Mouse (Mus musculus) neutrophil, adult 5-6 weeks (primary cell): Measurements from ENCODE around the gene Adipor2. TPM values are rescaled to one million over a fixed set of nuclear protein-coding genes. Genes with fewer than 3 reads are reported as not detected.

Experiments used
- ATAC-seq: fragments of 151-379, 151-347 bp; 2 replicates; pipeline ENCODE4 v1.8.0; 2017; ENCODE audit warnings: mild to moderate bottlenecking, moderate TSS enrichment; ENCODE audit not compliant: insufficient number of reproducible peaks, poor library complexity, low FRiP score, severe bottlenecking; ENCODE audit errors: extremely low read depth
- total RNA-seq: library from RNA; stranded (forward); fragments of 200-1000 nt; gene quantifications from 2 replicates; pipeline ENCODE4 v1.2.3, GENCODE M21; 2017

Gene Adipor2
- total RNA-seq, 1 experiment from 2014 or later: 117 TPM

GRCm38 (mm10) chr6:119328521-119329115 is 88.9 kb downstream of the Adipor2 start:
- ATAC-seq: no peak

DNA sequence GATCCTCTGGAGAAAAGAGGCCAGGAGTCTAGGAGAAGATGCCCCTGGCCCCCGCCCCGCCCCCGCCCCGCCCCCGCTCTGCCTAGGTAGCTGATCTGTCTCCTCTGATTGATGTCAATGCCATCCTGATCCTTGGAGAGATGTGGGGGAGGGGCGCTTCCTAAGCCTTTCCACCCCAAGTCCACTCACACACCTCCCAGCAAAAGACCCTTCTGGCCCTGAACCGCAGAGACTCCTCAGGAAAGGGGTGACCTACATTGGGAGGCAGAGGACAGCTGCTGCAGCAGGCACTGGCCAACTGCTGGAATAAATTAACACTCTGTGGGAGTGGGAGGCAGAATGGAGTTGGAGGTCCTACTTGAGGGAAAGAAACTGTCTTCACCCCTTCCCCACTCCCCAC is 91.0 kb downstream of the Adipor2 start:
- ATAC-seq: no peak

DNA sequence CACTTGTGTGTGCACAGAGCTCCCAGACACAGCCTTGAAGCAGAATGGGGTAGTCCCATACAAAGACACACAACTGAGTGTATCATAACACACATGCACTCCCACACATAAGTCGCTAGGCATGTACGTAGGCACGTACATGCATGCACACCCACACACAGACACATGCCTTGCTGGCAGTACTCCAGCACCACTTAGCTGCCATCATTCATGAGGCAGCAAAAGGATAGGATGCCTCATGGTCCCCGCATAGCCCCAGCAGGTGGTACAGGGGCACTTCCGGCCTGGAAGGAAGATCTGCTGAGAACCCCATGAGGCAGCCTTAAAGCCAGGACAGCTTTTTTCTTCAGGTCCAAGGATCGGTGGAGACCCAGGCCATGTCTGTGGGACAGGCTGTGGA is 91.5 kb downstream of the Adipor2 start:
- no peak for ATAC-seq

DNA sequence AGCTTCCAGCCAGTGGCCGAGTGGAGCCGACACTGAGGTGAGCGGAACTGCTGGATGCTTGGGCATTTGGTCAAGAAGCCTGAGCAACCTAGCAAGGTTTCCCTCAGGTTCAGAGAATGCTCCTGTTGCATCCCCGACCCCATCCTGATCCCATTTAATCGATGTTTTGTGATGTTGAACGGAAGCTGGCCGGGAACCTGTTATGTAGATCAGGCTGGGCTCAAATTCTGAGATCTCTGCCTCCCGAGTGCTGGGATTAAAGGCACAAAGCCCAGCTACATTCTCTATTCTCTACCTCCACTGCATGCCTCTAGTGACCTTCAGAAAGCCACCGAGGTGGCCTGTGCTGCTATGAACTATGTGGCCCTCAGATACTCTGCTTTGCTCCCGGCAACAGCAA is 92.7 kb downstream of the Adipor2 start:
- no peak for ATAC-seq

- ATAC-seq: no peak
These were observed 95.8 kb downstream of the Adipor2 start for GRCm38 (mm10) chr6:119321752-119322151.

GRCm38 (mm10) chr6:119320481-119320880 is 97.0 kb downstream of the Adipor2 start:
- ATAC-seq: no peak

DNA sequence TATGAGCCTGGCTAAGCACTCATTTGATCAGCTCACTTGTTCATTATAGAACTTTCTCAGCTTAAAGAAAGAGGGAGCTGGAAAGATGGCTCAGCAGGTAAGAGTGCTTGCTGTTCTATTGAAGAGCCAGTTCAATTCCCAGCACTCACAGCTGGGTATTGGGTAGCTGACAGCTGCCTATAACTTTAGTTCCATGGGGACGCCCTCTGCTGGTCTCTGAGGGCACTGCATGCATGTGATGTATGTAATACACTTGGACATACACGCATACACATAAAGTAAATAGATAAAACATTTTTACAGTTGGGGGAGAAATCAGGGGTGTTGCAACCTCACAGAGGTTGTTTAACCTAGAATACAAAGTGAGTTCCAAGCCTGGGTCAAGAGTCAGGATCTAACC is 98.1 kb downstream of the Adipor2 start:
- no peak for ATAC-seq

GRCm38 (mm10) chr6:119318732-119319131 is 98.8 kb downstream of the Adipor2 start:
- no peak for ATAC-seq

- ATAC-seq: no peak
These were observed 102.6 kb downstream of the Adipor2 start for GRCm38 (mm10) chr6:119314751-119315476.

GRCm38 (mm10) chr6:119313588-119314375 is 103.7 kb downstream of the Adipor2 start:
- ATAC-seq: no peak

GRCm38 (mm10) chr6:119313096-119313495 is 104.4 kb downstream of the Adipor2 start:
- no peak for ATAC-seq

GRCm38 (mm10) chr6:119312381-119312780 is 105.1 kb downstream of the Adipor2 start:
- no peak for ATAC-seq

GRCm38 (mm10) chr6:119310176-119310575 is 107.3 kb downstream of the Adipor2 start:
- no peak for ATAC-seq

DNA sequence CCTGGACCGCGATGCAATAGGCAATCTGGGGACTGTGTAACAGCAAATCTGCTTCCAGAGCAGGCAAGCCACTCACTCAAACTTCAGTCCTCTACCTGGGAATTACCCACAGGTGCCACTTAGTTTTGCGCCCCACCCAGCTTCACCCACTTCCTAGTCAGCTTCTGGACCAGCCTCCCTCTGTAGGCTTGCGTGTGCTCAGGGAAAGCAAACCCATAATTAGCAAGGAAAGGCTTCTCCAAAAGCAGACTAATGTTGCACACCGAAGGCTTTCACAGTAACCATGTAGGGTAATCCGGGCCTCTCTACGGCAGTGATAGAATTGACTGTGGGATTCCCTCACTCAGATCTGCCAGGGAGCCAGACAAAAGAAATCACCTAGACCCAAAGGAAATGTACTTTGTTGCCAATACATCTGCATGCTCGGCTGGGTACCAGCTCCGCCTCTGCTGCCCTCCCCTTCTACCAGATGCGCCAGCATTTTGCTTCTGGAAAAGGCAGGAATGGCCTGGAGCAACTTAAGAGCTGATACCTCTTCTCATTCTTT is 109.6 kb downstream of the Adipor2 start:
- no peak for ATAC-seq

DNA sequence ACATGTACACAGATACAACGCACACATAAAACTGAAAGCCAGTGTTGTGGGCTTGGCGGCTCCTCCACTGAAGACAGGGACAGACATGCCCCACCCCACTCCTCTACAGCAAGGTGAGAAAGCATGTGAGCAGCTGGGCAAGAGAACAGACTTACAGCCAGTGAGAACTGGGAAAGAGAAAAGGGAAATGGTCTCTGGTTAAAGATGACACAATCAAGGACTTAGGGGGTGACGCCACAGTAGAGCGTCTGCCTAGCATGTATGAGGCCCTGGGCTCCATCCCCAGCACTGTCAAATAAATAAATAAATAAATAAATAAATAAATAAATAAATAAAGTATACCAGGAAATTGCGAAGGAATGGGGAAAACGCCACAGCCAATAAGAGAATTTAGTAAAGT is 114.2 kb downstream of the Adipor2 start:
- no peak for ATAC-seq

Other genes starting within 250 kb of the Adipor2 start
- 11.7 and 15.7 TPM in 2 replicates for gene Dcp1b, start 242.5 kb downstream of the Adipor2 start, total RNA-seq
- 0.12 TPM in 1 of 2 replicates, not detected in the other for gene Cacna1c, start 221.3 kb downstream of the Adipor2 start, total RNA-seq
- 2.0 and 3.6 TPM in 2 replicates for gene Cacna2d4, start 181.2 kb downstream of the Adipor2 start, total RNA-seq
- gene Lrtm2, start 86.9 kb downstream of the Adipor2 start, total RNA-seq: 0.35 TPM in 1 of 2 replicates, not detected in the other
- 58.9 and 63.7 TPM in 2 replicates for gene Fbxl14, start 62.0 kb upstream of the Adipor2 start, total RNA-seq
- 0.23 TPM in 1 of 2 replicates, not detected in the other for gene Wnt5b, start 126.6 kb upstream of the Adipor2 start, total RNA-seq